Mouse (Mus musculus): ENCODE measurements around the gene Olfr55.
"Not testable (repeated sequence)": the region's sequence is repeated elsewhere in the genome, so short reads cannot be mapped to it uniquely, and the experiment has no call there.

The Olfr55 gene

GRCm38 (mm10) chr17:33168147-33168546 lies at the start of gene Olfr55:
TSS of gene Olfr55 (plus strand) at chr17:33168447.
- not testable (repeated sequence) for DNase-seq

DNA sequence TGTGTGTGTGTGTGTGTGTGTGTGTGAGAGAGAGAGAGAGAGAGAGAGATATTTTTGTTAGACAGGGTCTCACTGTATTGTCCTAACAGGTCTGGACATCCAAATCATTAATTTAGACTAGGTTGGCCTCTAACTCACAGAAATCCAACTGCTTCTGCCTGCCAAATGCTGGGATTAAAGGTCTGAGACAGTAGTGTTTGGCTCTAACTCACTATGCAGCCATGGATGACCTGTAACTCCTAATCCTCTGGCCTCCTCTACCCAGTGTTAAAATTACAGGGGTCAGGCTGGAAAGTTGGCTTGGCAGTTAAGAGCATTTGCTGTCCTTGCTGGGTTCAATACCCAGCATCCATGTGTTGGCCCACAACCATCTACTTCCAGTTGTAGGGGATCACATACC lies 43.7 kb upstream of the Olfr55 start:
- DNase-seq, result no peak

- no peak for DNase-seq
Observed at GRCm38 (mm10) chr17:33126257-33126656, 42.0 kb upstream of the Olfr55 start.

DNA sequence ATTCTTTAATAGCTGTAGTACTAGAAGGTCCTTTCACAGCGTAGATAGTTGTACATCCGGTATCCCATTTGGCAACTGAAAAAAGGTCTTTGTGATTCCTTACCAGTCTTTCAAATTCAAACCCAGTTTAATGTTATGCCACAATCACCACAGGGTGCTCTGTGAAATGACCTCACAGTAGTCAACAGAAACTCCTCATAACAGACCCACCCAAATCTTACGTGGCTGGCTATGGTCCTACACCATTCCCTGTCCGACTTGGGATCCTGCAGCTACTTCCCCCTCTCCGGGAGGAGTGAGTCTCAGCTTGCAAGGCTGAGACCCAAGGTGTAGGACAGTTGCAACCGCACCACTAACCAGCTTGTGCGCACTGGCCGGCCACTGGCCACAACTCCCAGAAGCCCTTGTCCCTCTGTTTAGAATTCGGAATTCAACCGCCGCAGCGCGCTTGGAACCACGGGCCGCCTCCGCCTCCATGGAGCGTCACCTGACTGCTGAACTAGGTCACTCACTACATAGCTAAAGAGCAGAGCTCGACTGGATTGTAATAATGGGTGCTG lies 28.9 kb upstream of the Olfr55 start, which contains the start of gene Morc2b:
Gene Morc2b, minus strand, starts transcription at position 423 of the 560 bp plus-strand sequence.
- no peak for DNase-seq

GRCm38 (mm10) chr17:33191002-33191401 lies 22.8 kb downstream of the Olfr55 start, which contains the start of gene Olfr239:
TSS of gene Olfr239 (plus strand) at chr17:33191302.
- DNase-seq, result not testable (repeated sequence)

DNA sequence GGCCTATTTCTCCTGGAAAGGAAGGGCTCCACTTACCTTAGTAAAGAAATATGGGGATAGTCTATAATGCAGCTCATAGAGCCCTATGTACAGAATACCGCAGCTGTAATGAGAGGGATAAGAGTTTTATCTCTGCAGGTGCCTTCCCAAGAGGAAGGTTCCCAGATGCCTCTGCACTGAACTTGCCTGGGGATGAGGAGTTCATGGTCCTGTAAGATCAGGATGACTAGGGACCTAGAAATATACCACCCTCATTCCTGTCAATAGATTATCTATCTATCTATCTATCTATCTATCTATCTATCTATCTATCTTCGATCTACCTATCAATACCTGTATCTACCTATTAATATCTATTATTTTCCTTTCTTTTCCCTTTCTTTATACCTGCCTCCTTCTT lies 53.3 kb downstream of the Olfr55 start, which contains the start of gene Olfr1564:
Gene Olfr1564, minus strand, starts transcription at position 101 of the 400 bp plus-strand sequence.
- no peak for DNase-seq

Measured in lung, postnatal 10 days (tissue).